Mouse (Mus musculus) right cerebral cortex, postnatal 25 days (tissue): ENCODE data around the gene Rnaseh2a.
"Not testable (repeated sequence)": the region's sequence is repeated elsewhere in the genome, so short reads cannot be mapped to it uniquely, and the experiment has no call there.

ENCODE experiments used
- DNase-seq: peaks from one replicate; pipeline ENCODE4 v3.0.0; 2022

Gene Rnaseh2a

DNA sequence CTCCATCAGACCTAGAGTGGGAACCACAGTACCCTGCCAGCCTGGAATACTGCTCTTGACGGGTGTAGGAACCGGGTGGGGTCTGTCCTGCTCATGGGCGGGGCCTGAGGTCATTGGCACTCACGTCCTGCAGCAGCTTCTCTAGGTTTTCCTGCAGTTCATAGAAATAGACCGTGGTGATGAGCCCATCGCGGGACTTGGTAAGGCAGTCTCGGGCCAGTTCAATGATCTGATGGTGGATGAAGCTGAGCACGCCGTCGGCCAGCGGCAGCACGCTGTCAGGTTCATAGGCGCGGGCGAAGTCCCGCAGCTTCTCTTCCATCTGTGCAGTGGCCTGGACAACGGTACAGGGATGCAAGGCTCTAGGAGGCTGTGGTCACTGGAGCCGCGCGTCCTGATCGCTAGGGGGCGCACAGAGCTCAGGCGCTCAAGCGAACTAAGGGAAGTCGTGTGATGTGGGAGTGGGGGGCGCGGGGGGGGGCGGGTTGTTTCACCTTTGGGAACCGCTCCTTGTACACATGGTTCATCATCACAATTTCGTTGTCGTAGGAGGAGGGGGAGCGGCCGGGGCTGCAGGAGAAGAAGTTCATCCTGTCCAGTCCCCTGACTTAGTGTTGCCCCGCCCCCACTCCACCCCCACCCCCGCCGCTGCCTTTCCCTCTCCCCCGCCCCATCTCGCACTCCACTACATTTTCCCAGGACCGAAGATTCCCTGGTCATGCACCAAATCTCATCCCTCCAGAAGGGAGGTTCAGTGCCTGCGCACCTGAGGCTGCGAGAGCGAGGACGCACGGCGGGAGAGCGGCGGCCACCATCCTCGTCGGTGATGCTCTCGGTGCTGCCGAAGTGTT is 40.9 kb downstream of the Rnaseh2a start:
- peak; percentile 62 for DNase-seq

DNA sequence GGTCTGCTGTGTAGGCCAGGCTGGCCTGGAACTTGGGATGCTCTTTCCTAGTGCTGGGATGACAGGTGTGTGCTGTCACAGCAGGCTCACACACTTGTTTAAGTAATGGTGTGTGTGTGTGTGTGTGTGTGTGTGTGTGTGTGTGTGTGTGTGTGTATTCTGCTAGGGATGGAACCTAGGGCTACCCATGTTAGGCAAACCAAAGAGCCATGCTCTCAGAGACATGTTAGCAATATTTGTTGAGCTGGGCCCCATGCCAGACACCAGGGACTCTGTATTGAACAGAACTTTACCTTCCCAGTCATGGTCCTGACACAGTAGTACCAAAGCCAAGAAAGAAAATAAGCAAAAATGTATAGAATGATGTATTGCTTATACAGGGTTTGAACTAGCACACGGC is 42.1 kb downstream of the Rnaseh2a start:
- DNase-seq, result no peak

DNA sequence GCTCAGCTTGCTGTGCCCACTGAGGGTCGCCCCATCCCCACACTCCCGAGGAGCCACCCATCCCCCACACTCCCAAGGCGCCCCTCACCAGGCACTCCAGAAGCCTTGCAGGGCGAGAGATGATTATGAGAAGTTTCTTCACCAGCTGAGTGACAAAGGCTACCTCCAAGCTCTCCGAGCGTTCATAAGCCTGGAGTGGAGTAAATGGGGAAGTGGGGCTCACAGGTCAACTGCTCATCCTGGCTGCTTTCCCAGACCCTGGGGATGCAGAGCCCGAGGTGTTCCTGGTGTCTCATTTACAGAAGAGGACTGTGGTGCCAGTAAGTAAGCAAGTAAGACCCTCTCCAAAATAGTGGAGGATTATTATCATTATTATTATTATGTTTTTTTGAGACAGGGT is 44.0 kb downstream of the Rnaseh2a start:
- DNase-seq, result no peak

DNA sequence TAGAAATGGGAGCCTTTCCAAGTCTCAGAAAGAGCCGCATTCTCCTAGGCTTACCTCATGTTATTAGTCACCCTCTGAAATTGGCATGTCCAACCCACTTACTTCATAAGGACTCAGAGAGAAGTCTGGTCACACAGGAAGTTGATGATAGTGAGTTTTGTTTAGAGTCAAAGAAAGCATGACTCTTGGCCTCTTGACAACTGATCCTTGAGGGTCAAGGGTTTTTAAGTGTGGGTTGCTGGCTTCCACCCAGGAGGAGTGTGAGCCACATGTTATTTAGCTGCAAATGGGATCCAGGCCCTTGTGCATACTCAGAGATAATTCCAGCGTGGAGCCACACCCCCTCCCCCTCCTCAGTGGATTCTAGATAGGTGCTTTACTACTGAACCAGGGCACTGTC is 48.0 kb downstream of the Rnaseh2a start:
- no peak for DNase-seq

DNA sequence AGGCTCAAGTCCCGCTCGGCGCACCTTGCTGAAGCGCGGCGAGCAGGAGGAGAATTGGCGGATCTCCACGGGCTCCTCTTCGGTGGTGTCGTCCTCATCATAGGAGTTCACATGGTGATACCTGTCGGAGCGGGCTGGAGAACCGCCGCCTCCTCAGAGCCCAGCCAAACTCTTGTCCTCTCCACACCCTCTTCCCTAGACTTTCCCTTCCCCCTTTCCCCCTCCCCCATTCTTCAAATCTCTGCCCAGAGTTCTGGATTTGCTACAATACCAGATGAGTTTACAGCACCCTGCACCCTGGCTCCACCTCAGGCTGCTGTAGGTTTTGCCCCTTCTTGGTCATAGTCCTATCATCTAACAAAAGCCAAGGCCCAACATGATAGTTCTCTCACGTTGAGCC is 50.9 kb downstream of the Rnaseh2a start:
- DNase-seq, result no peak

DNA sequence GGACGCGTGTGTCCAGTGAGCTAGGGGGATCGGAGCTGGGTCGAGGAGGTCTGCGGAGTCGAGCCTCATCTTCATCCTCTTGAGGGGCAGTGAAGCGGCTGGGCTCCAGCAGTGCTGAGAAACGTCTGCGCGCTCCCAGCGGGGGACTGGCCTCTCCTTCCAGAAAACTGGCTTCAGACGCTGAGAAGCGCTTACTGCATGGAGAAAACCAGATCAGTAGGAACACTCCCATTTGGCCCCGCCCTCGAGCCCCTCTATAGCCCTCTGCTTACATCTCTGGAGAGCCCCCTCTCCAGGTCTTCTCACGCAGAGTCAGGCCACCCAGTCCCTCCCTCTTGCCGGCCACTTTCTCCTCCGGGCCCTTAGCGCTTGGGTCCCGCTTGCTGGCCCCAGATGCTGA is 51.8 kb downstream of the Rnaseh2a start:
- DNase-seq, result no peak

DNA sequence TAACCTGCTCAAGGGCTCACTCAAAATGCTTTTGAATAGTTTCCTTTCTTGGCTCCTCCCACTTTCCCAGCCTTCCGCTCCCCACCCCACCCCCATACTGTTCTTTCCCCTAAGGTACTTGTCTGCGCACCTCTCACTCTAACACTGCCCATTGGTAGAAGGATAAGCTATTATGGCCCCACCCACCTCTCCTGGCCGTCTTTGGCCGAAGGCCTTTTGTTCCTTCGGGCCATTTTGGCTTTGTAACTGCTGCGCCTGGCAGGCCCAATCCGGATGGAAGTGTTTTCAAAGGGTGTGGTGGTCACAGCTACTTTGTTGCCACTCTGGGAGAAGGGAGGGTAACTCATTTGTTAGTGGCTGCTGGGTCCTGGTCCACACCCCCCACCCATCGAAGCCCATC is 54.3 kb downstream of the Rnaseh2a start:
- no peak for DNase-seq

DNA sequence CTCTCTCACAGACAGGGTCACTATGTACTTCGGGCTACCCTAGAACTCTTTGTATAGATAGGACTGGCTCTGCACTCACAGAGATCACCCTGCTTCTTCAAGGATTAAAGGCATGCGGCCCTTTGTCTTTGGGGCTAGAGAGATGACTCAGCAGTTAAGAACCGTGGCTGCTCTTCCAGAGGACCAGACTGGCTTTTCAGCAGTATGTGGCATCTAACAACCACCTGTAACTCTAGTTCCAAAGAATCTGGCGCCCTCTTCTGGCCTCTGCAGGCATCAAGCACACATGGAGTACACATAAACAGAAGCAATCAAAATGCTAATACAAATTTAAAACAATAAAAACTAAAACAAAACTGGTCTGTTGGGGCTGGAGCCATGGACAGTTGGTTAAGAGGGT is 55.6 kb downstream of the Rnaseh2a start:
- no peak for DNase-seq

DNA sequence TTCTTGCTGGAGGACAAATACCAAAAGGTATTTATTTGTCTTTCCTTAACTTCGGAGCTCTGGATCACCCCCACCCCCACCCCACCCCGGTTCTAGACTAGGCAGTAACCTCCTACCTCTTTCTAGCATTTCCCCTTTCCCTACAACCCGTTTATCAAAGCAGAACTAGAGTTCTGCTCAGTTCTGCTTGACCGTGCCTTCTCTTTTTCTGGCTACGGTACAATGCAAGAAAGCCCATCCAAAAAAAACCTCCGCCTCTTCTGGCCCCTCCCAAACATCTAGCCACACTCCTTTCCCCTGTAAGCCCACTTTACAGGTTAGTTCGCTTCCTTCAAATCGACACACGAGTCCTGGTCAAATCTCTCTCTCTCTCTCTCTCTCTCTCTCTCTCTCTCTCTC is 56.1 kb downstream of the Rnaseh2a start:
- no peak for DNase-seq

DNA sequence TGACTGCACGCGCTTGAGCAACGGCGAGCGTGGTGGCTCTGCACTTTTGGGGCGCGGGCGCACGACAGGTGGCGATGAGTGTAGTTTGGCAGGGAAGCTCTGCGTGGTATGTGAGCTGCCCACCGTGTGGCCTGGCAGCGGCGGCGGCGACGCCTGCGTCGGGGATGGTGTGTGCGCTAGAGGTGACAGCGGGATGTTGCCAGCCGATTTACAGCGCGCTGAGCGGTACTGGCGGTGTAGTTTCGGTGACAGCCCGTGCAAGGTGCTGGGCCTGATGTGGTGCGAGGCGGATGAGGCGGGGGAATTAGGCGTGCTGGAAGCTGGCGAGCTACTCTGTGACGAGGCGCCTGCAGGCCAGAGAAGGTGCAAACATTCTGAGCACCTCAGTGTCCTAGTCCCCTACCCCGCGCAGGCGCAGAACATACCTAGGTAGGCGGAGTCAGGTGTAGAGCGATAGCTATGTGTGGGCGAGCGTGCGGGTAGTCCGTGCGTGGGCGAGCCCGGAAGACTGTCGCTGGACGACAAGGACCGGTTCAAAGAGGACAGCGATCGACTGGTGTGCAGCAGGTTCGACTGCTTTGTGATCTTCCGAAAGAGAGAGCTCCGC is 56.6 kb downstream of the Rnaseh2a start:
- DNase-seq, result peak; percentile 70

DNA sequence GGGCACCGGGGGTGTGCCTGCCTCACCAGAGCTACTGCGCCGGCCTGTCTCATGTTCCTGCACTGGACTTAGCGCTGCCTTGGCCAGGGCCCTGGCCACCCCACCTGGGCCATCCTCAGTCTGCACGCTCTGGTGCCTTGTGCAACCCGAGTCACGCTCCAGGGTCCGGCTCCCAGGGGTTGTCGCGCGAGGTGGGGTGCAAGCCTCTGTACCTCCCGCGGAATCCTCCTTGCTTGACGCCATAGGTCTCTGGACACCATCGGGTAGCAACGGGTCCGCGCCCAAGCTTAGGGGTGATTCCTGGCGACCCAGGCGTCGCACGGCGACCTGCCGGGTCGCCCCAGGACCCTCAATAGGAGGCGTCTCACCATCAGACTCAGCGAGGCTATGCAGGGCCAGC is 57.2 kb downstream of the Rnaseh2a start:
- no peak for DNase-seq

DNA sequence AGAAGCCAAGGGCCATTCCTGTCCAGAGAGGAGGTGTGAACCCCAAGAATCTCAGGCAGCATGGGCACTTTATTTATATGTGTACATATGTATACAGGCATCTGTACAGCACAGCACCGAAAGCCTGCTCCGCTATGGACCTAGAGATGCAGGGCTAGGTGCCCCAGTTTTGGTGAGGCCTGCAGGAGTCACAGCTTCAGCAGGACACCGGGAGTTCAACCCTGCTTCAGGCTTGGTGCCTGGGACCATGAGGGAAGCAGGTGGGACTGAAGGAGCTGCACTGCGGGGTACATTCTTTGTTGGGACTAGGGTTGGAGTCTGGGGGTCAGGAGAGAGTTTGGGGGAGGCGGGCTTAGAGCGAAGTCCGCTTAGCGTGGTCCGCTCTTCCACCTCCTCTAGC is 57.7 kb downstream of the Rnaseh2a start:
- DNase-seq, result no peak

DNA sequence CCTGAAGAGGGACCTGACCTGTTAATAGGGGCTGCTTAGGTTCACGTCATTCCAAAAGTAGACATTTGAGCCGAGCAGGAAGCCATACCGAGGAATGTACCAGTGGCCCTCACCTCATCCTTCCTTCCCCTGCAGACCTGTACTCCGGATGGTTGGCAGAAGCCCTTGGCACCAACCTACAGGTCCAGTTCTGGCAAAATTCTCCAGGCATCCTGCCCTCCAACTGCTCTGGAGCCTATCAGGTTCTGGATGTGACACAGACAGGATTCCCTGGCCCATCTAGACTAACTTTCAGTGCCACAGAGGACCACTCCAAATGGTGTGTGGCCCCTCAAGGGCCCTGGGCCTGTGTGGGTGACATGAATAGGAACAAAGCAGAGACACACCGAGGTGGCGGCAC is 59.0 kb downstream of the Rnaseh2a start:
- DNase-seq, result no peak

DNA sequence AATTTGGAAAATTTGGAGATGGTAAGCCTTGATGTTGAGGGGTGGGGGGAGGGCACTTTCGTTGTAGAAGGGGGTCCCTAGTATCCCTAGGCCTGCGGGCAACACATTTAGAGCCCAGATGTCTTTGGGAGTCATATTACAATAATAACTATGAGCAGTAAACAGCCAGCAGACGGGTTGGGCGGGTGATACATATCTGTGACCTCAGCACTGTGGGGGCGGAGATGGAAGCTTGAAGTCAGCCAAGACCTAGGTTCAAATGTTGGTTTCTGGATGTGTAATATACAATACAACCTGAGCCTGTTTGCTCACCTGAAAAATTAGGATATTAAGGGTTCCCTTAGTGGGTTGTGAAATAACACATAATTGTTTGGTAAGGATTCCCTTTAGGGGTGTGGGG is 59.6 kb downstream of the Rnaseh2a start:
- DNase-seq, result no peak

DNA sequence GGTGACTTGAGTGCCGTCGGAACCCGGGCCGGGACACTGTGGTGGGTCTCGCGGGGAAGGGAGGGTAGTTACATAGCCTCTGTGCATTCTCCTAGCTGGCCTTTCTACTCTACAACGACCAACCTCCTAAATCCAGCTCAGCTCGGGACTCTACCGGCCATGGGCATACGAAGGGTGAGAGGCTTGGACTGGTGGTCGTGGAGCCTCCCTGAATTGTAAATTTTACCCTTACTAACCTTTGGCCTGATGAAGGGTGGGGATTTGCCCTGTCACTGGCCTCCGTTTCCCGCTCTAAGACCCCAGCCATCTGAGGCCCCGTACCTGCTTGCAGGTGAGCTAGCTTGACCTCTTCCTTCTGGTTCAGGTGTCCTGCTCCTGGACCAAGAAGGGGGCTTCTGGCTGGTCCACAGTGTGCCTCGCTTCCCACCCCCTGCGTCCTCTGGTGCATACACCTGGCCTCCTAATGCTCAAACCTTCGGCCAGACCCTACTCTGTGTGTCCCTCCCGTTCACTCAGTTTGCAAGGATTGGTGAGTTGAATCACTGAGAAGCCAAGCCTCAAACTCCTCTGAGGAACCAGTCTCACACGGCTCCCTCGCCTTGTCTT is 60.3 kb downstream of the Rnaseh2a start:
- DNase-seq, result no peak

DNA sequence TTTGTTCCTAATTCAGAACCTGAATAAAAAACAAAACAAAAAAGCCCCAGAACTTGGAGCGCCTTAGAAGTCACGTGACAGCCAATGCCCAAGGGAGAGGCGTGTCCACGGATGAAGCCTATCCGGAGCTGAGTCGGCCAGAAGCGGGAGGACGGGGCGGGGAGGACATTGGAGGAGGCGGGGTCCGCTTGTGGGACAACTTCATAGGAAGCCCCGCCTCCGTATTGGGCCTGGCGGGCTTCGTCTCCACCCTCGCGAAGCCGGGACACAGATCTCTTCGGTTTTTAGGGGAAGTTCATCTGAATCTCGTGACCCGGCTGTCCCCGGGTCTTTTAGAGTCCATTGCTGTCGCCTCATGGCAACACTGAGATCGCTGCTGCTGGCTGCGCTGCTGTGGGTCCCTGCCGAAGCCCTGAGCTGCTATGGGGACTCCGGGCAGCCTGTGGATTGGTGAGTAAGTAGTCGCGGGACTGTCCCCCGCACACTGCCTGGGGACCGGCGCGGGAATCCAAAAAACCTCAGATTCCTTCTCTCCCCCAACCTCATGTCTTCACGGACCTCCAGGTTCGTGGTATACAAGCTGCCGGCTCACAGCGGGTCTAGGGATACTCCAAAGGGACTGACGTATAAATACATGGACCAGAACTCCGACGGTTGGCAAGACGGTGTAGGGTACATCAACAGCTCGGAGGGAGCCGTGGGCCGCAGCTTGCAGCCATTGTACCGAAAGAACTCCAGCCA is 61.0 kb downstream of the Rnaseh2a start, which contains the start of gene Dnase2a:
TSS of gene Dnase2a (plus strand) at position 140 of the 741 bp plus-strand sequence.
- DNase-seq, result peak; percentile 79

DNA sequence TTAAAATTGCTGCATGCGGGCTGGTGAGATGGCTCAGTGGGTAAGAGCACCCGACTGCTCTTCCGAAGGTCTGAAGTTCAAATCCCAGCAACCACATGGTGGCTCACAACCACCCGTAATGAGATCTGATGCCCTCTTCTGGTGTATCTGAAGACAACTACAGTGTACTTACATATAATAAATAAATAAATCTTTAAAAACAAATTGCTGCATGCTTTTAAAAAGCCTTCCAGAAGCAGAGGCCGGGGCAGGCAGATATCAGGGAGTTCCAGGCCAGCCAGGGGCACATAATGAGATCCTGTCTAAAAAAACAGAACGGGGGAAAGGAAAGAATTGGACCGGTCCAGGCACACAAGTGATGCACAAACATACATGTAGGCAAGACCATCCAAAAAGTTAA is 61.6 kb downstream of the Rnaseh2a start:
- DNase-seq, result not testable (repeated sequence)

DNA sequence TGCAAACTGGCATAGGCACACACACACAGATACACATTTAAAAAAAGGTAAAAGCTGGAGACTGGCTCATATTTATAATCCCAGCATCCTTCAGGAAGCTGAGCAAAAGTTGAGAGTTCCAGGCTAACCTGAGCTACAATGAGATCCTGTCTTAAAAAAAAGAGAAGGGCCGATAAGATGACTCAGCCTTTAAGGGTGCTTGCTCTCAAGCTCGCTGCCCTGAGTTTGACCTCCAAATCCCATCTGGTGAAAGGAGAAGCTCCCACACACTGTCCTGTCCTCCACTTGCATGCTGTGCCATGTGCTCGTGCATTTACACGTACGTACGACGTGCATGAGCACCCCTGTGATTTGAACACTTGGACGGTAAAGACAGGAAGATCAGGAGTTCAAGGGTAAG is 62.1 kb downstream of the Rnaseh2a start:
- no peak for DNase-seq

DNA sequence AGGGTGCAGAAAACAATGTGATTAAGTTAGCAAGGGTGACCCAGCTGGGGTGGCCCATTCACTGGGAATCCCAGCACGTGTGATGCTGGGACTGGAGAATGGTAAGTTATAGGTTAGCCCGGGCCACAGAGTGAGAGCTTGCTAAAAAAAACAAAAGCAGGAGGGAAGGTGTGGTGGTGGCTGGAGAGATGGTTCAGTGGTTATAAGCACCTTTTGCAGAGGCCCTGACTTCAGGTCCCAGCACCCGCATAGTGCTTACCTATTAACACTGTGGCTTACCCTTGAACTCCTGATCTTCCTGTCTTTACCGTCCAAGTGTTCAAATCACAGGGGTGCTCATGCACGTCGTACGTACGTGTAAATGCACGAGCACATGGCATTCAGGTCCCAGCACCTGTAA is 62.5 kb downstream of the Rnaseh2a start:
- DNase-seq, result no peak
